Mouse (Mus musculus) liver, embryonic 14.5 days (tissue): ENCODE data around the gene Serpina3b.

ENCODE experiments used
- CTCF ChIP-seq: IDR thresholded peaks from 2 replicates; pipeline ENCODE4 v1.5.1; 2016; ENCODE audit warnings: antibody characterized with exemption, low read depth, control low read depth
- EP300 ChIP-seq: IDR thresholded peaks from 2 replicates; pipeline ENCODE4 v1.6.1; 2016; ENCODE audit warnings: antibody characterized with exemption, low read depth

GRCm38 (mm10) chr12:104145571-104145970, 17.8 kb downstream of the Serpina3b start:
- TF ChIP-seq EP300 (no peak), CTCF (no peak)
